Mouse (Mus musculus): Measurements from ENCODE around the gene Pifo. TPM values are rescaled to one million over a fixed set of nuclear protein-coding genes. Genes with fewer than 3 reads are reported as not detected.

Gene Pifo
- total RNA-seq, 2 experiments from 2014 or later: 0.30 TPM; not detected in 1

- no peak for DNase-seq (ENCODE audit: extremely low spot score in 1 of 2, low spot score in 1 of 2)
Measured at GRCm38 (mm10) chr3:105958204-105958603, 56.2 kb downstream of the Pifo start.

GRCm38 (mm10) chr3:105957235-105957634 is 57.2 kb downstream of the Pifo start:
- no peak for DNase-seq (ENCODE audit: extremely low spot score in 1 of 2, low spot score in 1 of 2)

- no peak for DNase-seq (ENCODE audit: extremely low spot score in 1 of 2, low spot score in 1 of 2)
Measured at GRCm38 (mm10) chr3:105951348-105951747, 63.1 kb downstream of the Pifo start.

Other genes starting within 250 kb of the Pifo start
- 100 to 1,000 TPM; 101 to 108 TPM for gene Rap1a, start 213.3 kb downstream of the Pifo start, total RNA-seq (2021)
- gene Adora3, start 143.8 kb downstream of the Pifo start, total RNA-seq (2021): under 1 TPM; 0.69 to 0.89 TPM
- gene Tmigd3, start 143.7 kb downstream of the Pifo start, total RNA-seq (2021): not detected
- 1 to 10 TPM; 1.1 to 1.2 TPM for gene I830077J02Rik, start 82.0 kb downstream of the Pifo start, total RNA-seq (2021)
- gene Wdr77, start 55.3 kb downstream of the Pifo start, total RNA-seq (2021): 10 to 100 TPM; 48.4 to 52.4 TPM
- 100 to 1,000 TPM; 289 to 314 TPM for gene Atp5f1, start 54.5 kb downstream of the Pifo start, total RNA-seq (2021)
- 1 to 10 TPM; 1.0 to 3.2 TPM for gene Ovgp1, start 40.9 kb downstream of the Pifo start, total RNA-seq (2021)
- gene Chil5, start 18.2 kb upstream of the Pifo start, total RNA-seq (2021): not detected
- 1 to 10 TPM in 1 of 2 experiments, under 1 TPM in 1; 0.73 to 1.0 TPM for gene Chia1, start 98.6 kb upstream of the Pifo start, total RNA-seq (2021)
- gene Chil3, start 152.9 kb upstream of the Pifo start, total RNA-seq (2021): not detected
- not detected for gene Chil4, start 204.9 kb upstream of the Pifo start, total RNA-seq (2021)